Mouse (Mus musculus) intestine, postnatal 0 days (tissue): ENCODE measurements around the gene Acmsd. TPM values are rescaled to one million over a fixed set of nuclear protein-coding genes. Genes with fewer than 3 reads are reported as not detected.

Source experiments
- ATAC-seq: fragments of 200-750 bp; cut with Nextera tagmentation; 2 replicates; pipeline ENCODE4 v1.8.0; 2017; ENCODE audit warnings: mild to moderate bottlenecking, moderate TSS enrichment, moderate library complexity
- H3K27ac ChIP-seq: fragments of 300-500 bp; sonication (generic); 2 replicates; pipeline ENCODE4 v1.5.1; 2014; ENCODE audit warnings: mild to moderate bottlenecking, low read depth, low read length, moderate library complexity
- H3K27me3 ChIP-seq: fragments of 300-500 bp; sonication (generic); replicated peaks from 2 replicates; pipeline ENCODE4 v1.6.1; 2014; ENCODE audit warnings: low read length, mixed read lengths; ENCODE audit not compliant: control insufficient read depth, insufficient read depth
- H3K36me3 ChIP-seq: fragments of 300-500 bp; sonication (generic); 2 replicates; pipeline ENCODE4 v1.6.1; 2014; ENCODE audit warnings: mild to moderate bottlenecking, moderate library complexity; ENCODE audit not compliant: control insufficient read depth, insufficient read depth
- H3K4me1 ChIP-seq: fragments of 300-500 bp; sonication (generic); replicated peaks from 2 replicates; pipeline ENCODE4 v1.6.1; 2014; ENCODE audit warnings: antibody characterized with exemption, low read length, mixed read lengths; ENCODE audit not compliant: control insufficient read depth, insufficient read depth
- H3K4me2 ChIP-seq: fragments of 300-500 bp; sonication (generic); replicated peaks from 2 replicates; pipeline ENCODE4 v1.6.1; 2014; ENCODE audit warnings: low read depth, mild to moderate bottlenecking, moderate library complexity
- H3K4me3 ChIP-seq: fragments of 300-500 bp; sonication (generic); 2 replicates; pipeline ENCODE4 v1.5.1; 2014; ENCODE audit warnings: low read depth, low read length
- H3K9ac ChIP-seq: fragments of 300-500 bp; sonication (generic); 2 replicates; pipeline ENCODE4 v1.6.1; 2014; ENCODE audit warnings: mild to moderate bottlenecking, low read depth, low read length
- H3K9me3 ChIP-seq: fragments of 300-500 bp; sonication (generic); 2 replicates; pipeline ENCODE4 v1.6.1; 2016; ENCODE audit warnings: mixed run types; ENCODE audit not compliant: control insufficient read depth
- CTCF ChIP-seq: sonication (generic); IDR thresholded peaks from 2 replicates; pipeline ENCODE4 v1.5.1; 2016; ENCODE audit warnings: low read depth, mild to moderate bottlenecking, control low read depth, antibody characterized with exemption, moderate library complexity
- WGBS: fragments of 180-500 bp; shearing (Covaris S2); extraction: QIAGEN DNeasy Blood & Tissue Kit; methylation state at CpG from one replicate; pipeline ENCODE4 v1.1.7; 2014; 5-methylcytosine and 5-hydroxymethylcytosine counted together
- polyA plus RNA-seq: library from polyadenylated mRNA; unstranded; fragments of >200 nt; fragmentation: Nextera tagmentation; extraction: Ambion mirVana; gene quantifications from 2 replicates; pipeline ENCODE4 v1.2.1, GENCODE M21; 2015

Acmsd gene
- polyA plus RNA-seq: not detected in 2 replicates

DNA sequence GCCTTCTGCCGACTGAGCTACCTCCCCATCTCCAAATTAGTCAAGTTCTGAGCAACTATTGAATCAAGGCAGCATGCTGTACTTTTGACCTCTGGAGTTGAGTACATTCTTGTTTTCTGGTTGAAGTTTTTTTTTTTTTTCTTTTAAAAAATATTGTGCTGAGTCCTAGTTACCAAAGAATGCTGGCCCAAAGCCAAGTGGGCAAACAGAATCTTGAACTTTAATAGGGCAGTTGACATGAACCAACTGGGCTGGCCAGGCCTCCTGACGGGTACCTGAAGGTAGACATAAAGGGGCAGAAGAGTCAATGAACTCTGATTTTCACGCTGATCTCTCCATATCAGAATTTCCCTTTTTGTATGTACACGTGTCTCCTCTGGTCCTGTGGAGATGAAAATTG, at the start of gene Acmsd:
TSS of gene Acmsd (plus strand) at position 318 of the 400 bp plus-strand sequence.
- Histone ChIP-seq H3K27ac (no peak within 1 kb of the TSS), H3K9ac (no peak within 1 kb of the TSS), H3K27me3 (no peaks in the 10 kb centered on the region), H3K36me3 (no peaks in the 10 kb centered on the region), H3K4me2 (no peak within 1 kb of the TSS), H3K4me3 (no peak within 1 kb of the TSS), H3K4me1 (no peaks in the 10 kb centered on the region), H3K9me3 (no peaks in the 10 kb centered on the region)
- 83% methylated on average over 4 of the region's 4 CpGs for WGBS
- ATAC-seq: no peak
- TF ChIP-seq CTCF: no peak

DNA sequence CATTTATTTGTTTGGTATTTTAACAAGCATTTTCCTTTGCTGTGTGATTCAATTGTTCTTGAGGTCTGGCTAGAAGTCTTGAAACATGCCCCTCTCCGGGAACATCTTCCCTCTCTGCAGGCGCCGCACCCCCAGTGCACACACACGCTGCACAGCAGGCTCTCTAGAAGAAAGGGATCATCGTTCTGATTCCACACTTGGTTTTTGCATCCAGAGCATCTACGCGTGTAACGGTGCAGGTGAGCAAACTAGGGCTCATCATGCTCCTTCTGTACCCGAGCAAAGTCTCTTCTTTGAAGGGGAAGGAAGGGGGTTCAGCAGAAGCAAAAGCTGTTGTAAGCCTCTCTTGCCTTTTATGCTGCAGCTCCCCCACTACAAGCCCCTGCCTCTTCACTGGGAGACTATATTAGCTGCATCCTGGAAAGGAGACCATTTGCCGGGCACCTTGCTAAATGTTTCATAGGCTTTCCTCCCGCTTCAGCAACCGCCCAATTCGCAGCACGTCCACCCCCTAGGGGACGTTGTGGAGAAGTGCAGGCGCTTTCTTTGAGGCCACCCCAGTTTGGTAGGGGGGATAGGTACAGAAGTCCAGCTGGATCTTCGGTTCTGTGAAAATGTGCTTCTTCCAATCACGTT, 49.6 kb upstream of the Acmsd start, which contains the start of gene Tmem163:
TSS of gene Tmem163 (minus strand) at position 51 of the 636 bp plus-strand sequence.
- peak; percentile 78 for TF ChIP-seq CTCF
- Histone ChIP-seq H3K36me3 (no peaks in the 10 kb centered on the region), H3K9me3 (no peaks in the 10 kb centered on the region), H3K27me3 (peaks cover 52% of the 10 kb centered on the region), H3K4me1 (no peaks in the 10 kb centered on the region), H3K27ac (no peak within 1 kb of the TSS), H3K4me3 (0 out of 2 replicates have a peak within 1 kb of the TSS, but pooled peaks have one; percentile 56), H3K4me2 (peak within 1 kb of the TSS; percentile 99; the same call in 1 of the 2 replicates), H3K9ac (no peak within 1 kb of the TSS)
- WGBS: 18% methylated on average over 18 of the region's 18 CpGs
- ATAC-seq: no peak

DNA sequence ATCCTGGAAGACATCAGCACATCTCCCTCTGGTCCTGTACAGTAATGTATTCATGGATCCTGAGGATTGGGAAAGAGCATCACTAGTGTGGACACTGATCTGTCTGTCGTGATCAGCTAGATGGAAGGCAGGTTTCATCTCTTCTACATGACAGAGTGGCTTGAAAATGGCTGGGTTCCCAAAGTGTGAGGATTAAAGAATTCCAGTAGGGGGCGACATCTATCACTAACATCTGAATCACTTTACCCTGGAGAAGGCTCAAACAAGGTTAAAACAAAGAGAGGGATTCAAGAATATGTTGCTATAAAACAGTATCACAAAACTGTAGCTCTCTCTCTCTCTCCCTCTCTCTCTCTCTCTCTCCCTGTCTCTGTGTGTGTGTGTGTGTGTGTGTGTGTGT, 32.7 kb upstream of the Acmsd start:
- no peak overlapping the region for H3K4me2 ChIP-seq
- no peak overlapping the region for H3K4me3 ChIP-seq
- H3K27ac ChIP-seq: no peak overlapping the region
- H3K36me3 ChIP-seq: no peaks in the 10 kb centered on the region
- peak; percentile 44 for TF ChIP-seq CTCF
- H3K27me3 ChIP-seq: no peaks in the 10 kb centered on the region
- 36% methylated on average over 2 of the region's 2 CpGs for WGBS
- H3K4me1 ChIP-seq: no peaks in the 10 kb centered on the region
- ATAC-seq: no peak
- H3K9ac ChIP-seq: no peak overlapping the region
- no peaks in the 10 kb centered on the region for H3K9me3 ChIP-seq

DNA sequence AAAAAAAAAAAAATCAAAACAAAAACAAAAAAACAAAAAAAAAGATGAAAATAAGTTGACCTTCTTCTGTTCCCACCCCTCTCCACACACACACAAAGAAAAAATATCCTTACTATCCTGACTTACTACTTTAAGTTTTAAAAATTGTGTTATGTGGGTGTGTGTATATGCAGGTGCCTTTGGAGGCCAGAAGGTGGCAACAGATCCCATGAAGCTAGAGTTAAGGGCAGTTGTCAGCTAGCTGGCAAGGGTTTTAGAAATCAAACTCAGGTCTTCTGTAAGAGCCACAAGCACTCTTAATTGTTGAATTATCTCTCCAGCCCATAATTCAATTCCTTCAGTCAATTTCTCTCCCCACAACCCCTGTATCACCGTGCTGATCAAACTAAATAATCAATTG, 27.0 kb upstream of the Acmsd start:
- no peak for ATAC-seq
- H3K4me1 ChIP-seq: no peaks in the 10 kb centered on the region
- no peaks in the 10 kb centered on the region for H3K36me3 ChIP-seq
- H3K27ac ChIP-seq: no peak overlapping the region
- H3K4me3 ChIP-seq: no peak overlapping the region
- H3K9me3 ChIP-seq: no peaks in the 10 kb centered on the region
- H3K4me2 ChIP-seq: no peak overlapping the region
- WGBS: 66% methylated on average over 1 of the region's 1 CpGs
- no peak overlapping the region for H3K9ac ChIP-seq
- H3K27me3 ChIP-seq: no peaks in the 10 kb centered on the region
- peak; percentile 48 for TF ChIP-seq CTCF

DNA sequence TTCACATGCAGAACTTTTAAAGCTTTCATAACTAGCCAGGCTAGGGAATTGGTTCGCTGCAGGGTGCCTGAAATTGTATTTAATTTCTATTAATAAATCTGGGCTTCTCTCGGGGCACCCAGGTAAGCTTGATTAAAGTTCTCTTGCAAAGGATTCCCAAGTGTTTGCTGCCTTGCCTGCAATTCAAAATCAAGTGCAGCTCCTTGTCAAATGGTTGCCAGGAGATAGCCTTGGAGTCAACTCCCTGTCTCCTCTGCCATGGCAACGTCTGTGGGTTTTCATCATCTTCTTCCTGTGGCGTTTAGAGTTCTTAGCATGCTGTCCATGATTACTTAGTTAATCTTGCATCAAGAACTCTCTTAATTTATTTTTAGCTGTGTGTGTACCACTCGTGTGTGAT, 22.9 kb upstream of the Acmsd start:
- H3K36me3 ChIP-seq: no peaks in the 10 kb centered on the region
- H3K9ac ChIP-seq: no peak overlapping the region
- ATAC-seq: no peak
- no peak overlapping the region for H3K27ac ChIP-seq
- H3K4me3 ChIP-seq: no peak overlapping the region
- H3K4me2 ChIP-seq: no peak overlapping the region
- no peaks in the 10 kb centered on the region for H3K9me3 ChIP-seq
- no peak for TF ChIP-seq CTCF
- H3K27me3 ChIP-seq: no peaks in the 10 kb centered on the region
- no peaks in the 10 kb centered on the region for H3K4me1 ChIP-seq
- 65% methylated on average over 5 of the region's 5 CpGs for WGBS

DNA sequence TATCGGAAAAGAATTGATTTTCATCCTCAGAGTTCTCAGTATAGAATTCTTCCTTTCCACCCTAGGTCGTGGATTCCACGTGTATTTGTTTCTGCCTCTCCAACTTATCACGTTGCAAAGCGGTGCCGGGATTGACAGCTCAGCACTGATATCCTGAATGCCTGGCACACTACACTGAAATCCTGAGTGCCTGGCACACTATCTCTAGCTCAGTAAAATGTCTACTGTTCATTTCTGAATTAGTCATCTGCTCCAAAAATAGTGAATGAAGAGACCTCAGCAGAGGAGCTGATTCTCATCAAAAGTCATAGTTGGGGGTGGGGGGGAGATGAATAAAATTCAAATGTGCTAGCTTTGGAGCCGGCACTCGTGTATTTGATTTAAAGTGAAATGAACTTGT, 12.8 kb upstream of the Acmsd start:
- Histone ChIP-seq H3K4me1 (no peaks in the 10 kb centered on the region), H3K27ac (no peak overlapping the region), H3K9ac (no peak overlapping the region), H3K27me3 (no peaks in the 10 kb centered on the region), H3K4me3 (no peak overlapping the region), H3K36me3 (no peaks in the 10 kb centered on the region), H3K4me2 (no peak overlapping the region), H3K9me3 (no peaks in the 10 kb centered on the region)
- 87% methylated on average over 8 of the region's 8 CpGs for WGBS
- ATAC-seq: no peak
- TF ChIP-seq CTCF: no peak
